Mouse (Mus musculus) G1E-ER4 (cell line): ENCODE data around the gene Isca2. TPM values are rescaled to one million over a fixed set of nuclear protein-coding genes. Genes with fewer than 3 reads are reported as not detected.

Experiments used
- GATA1 ChIP-seq: IDR thresholded peaks from one replicate; pipeline ENCODE4 v1.8.0; 2012; ENCODE audit warnings: low read length, inconsistent platforms
- polyA plus RNA-seq: library from polyadenylated mRNA; stranded (reverse); fragments of >175 nt; gene quantifications from 2 replicates; pipeline ENCODE4 v1.2.3, GENCODE M21; 2012

Gene Isca2
- polyA plus RNA-seq, result 28.7 and 42.9 TPM in 2 replicates

DNA sequence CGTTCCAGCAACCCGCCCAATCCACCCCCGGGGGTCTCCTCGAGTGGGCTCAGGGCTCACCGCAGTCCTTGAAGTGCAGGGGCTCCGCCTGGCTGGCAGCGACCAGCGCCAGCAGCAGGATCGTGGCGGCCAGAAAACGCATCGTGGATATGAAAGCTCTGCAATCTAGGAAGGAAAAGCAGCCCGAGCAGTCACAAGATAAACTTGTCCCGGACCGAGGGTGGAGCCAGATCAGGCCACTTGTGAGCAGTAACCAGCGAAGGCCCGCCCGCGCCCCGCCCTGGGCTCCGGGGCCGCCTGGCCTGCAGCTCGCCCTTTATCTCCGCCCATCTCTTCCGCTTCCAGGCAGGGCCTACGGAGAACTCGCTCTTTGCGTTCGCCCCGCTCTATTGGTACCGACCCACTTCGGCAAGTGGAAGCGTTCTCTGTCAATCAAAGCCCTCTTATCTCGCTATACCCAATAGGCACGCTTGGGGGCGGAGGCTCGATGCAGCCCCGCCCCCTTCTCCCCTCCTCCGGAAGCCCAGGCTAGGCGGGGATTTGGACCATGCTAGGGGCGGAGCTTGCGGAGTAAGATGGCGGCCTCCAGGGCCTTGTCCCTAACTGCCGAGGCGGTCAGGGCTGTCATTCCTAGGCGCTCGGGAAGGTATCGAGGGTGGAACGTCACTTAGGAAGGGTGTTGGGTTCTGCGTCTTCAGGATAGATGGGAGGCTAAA is at the start of gene Isca2, which contains the start of gene Npc2:
Gene Isca2, plus strand, starts transcription at position 526 of the 716 bp plus-strand sequence.
Gene Npc2, minus strand, starts transcription at position 427 of the 716 bp plus-strand sequence.
- TF ChIP-seq GATA1, result peak; percentile 45

- no peak for TF ChIP-seq GATA1
Measured at GRCm38 (mm10) chr12:84726391-84726790, 46.7 kb upstream of the Isca2 start.

- no peak for TF ChIP-seq GATA1
Measured at GRCm38 (mm10) chr12:84726986-84727385, 46.1 kb upstream of the Isca2 start.

DNA sequence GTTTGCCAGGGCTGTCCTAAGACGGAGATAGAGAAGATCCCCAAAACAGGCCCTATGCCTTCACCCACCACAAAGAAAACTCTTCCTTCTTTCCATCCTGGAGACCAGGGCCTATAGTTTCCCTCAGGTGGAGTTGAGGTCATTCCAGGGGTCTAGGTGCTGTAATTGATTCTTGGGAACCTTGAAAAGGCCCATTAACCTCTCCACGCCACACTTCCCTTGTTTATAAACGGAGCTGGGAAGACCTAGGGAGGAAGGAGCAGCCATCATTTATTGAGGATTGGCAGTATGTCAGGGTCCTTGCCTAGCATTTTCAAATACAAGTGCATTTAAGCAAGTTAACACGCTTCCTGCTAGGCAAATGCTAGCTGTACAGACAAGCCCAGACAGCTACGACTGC is 45.6 kb upstream of the Isca2 start:
- no peak for TF ChIP-seq GATA1

GRCm38 (mm10) chr12:84728421-84728820 is 44.6 kb upstream of the Isca2 start:
- no peak for TF ChIP-seq GATA1

GRCm38 (mm10) chr12:84733366-84733765 is 39.7 kb upstream of the Isca2 start:
- TF ChIP-seq GATA1, result no peak

GRCm38 (mm10) chr12:84743496-84743895 is 29.6 kb upstream of the Isca2 start:
- TF ChIP-seq GATA1, result no peak

DNA sequence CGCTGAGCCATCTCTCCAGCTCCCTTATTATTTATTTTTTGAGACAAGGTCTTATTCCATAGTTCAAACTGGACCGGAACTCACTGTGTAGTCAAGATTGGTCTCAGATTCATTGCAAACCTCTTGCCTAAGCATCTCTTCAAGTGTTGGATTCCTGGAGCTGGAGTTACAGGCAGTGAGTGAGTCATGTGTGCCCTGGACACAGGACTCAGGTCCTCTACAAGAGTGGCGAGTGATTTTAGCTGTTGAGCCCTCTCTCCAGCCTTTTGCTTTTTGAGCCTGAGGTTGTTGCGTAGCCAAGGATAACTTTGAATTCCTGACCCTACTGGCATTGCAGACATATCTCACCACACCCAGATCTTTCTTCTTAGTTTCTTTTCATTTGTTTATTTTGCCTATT is 27.4 kb upstream of the Isca2 start:
- no peak for TF ChIP-seq GATA1

GRCm38 (mm10) chr12:84748134-84748533 is 24.9 kb upstream of the Isca2 start:
- TF ChIP-seq GATA1, result no peak

GRCm38 (mm10) chr12:84750661-84751060 is 22.4 kb upstream of the Isca2 start:
- TF ChIP-seq GATA1, result no peak

GRCm38 (mm10) chr12:84752131-84752977 is 20.7 kb upstream of the Isca2 start:
- TF ChIP-seq GATA1, result no peak

DNA sequence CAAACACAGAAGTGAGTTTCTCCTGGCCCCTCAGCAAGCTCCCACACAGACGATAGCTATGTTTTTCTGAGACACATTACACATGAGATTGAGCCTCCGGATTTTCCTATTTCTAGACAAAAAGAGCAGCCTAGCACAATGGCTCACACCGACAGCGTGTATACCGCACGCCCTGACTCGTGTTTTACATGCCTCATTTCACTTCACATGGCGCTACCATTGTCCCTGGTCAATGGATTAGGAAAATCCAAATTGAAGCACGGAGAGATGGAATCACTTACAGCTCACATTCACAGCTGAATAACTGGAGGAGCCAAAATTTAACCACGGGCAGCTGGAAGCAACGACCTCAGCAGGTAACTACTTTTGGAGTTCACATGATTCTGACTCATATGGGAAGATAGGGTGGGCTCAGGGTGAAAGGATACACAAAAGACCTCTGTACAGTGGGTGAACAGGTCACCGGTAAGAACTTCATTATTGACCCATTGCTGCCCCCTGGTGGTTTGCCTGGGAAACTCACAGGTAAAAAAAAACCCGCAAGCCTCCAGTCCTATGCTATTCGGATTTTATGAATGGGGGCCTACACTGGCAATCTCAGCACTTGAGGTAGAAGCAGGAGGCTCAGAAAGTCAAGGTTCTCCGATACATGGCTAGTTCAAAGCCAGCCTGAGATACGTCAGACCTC is 17.9 kb upstream of the Isca2 start:
- TF ChIP-seq GATA1, result no peak

- TF ChIP-seq GATA1, result no peak
Measured at GRCm38 (mm10) chr12:84756016-84756415, 17.0 kb upstream of the Isca2 start.

GRCm38 (mm10) chr12:84759063-84759462 is 14.0 kb upstream of the Isca2 start:
- TF ChIP-seq GATA1, result no peak

DNA sequence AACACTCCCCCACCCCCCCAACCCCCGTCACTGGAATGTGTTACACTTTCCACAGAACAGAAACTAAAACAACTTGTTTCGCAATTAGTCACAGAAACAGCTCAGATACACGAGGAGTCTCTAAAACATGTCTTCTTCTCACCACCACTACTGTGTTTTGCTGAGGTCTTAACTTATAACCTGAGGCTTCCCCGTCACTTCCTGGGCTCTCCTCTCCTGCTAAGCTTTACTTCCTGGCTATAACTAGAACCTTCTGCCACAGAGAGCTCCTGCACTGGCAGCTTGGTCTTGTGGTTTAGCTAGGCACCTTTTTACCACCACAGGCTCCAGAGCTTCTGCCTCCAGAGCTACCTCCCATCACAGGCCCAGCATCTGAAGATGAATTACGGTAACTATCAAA is 10.5 kb upstream of the Isca2 start:
- TF ChIP-seq GATA1, result no peak
